8 mouse cellular contexts compared by ENCODE assay signal in genomic region chr3:154597561-154597960, GRCm38 (mm10). TPM values are rescaled to one million over a fixed set of nuclear protein-coding genes. Genes with fewer than 3 reads are reported as not detected.
DNase-seq lines count a peak whose midpoint lies in the region; ATAC-seq and TF ChIP-seq lines count a peak whose summit lies in the region.

No protein-coding gene starts in this region.

- no peaks in the 10 kb centered on the region for H3K27me3 ChIP-seq in lung, embryonic 14.5 days (ENCODE audit: insufficient read depth, low read length)

- 25% methylated on average over 7 of the region's 7 CpGs for WGBS in lung, embryonic 14.5 days
- WGBS in macrophage (ENCODE audit: missing documents), result 63% methylated on average over 7 of the region's 7 CpGs

- H3K79me2 ChIP-seq in macrophage (ENCODE audit: inconsistent target), result no peaks in the 10 kb centered on the region

- ATAC-seq in lung, embryonic 14.5 days (ENCODE audit: insufficient read depth), result peak; percentile 7; the same call in 1 of the 2 replicates

- DNase-seq in lung, embryonic 14.5 days, result peak; percentile 18
- no peak for DNase-seq in lung, adult 18-20 months
- peak; percentile 18 for DNase-seq in embryo, embryonic 11 days
- DNase-seq in kidney, adult 11 months, result peak; percentile 81
- DNase-seq in spleen, postnatal 4 days (ENCODE audit: low spot score in 2 of 2), result no peak
- no peak for DNase-seq in gastrocnemius, adult 8-10 months (ENCODE audit: low spot score in 2 of 2)
- no peak for DNase-seq in retina, postnatal 1 day

- H3K36me3 ChIP-seq in lung, embryonic 14.5 days (ENCODE audit: insufficient read depth), result peaks cover 20% of the 10 kb centered on the region
- H3K36me3 ChIP-seq in macrophage (ENCODE audit: inconsistent target), result no peaks in the 10 kb centered on the region

- peak overlapping the region; percentile 84 for H3K4me3 ChIP-seq in lung, embryonic 14.5 days (ENCODE audit: low read depth, low read length)
- peak overlapping the region; percentile 80 for H3K4me3 ChIP-seq in macrophage (ENCODE audit: inconsistent target)

- H3K9me3 ChIP-seq in lung, embryonic 14.5 days (ENCODE audit: low read depth, low read length), result no peaks in the 10 kb centered on the region

- H3K4me2 ChIP-seq in lung, embryonic 14.5 days, result peak overlapping the region; percentile 75

- no peaks in the 10 kb centered on the region for H3K4me1 ChIP-seq in lung, embryonic 14.5 days (ENCODE audit: insufficient read depth)

- H3K27ac ChIP-seq in lung, embryonic 14.5 days (ENCODE audit: low read depth), result peak overlapping the region; percentile 98
- peak overlapping the region; percentile 54; the same call in 1 of the 2 replicates for H3K27ac ChIP-seq in macrophage

- no peak for TF ChIP-seq CTCF in lung, embryonic 14.5 days (IDR thresholded peaks at IDR 0.05; ENCODE audit: low read depth)

- H3K9ac ChIP-seq in lung, embryonic 14.5 days, result peak overlapping the region; percentile 87

RNA-seq across cellular contexts. Expression of gene Tyw3, which starts 0.7 kb away (rescaled TPM):
- polyA plus RNA-seq in lung, embryonic 14.5 days (2014; fragmentation: Nextera tagmentation; extraction: Ambion mirVana), result 15.9 and 17.9 TPM in 2 replicates
- 10 to 100 TPM in 3 of 26 experiments, 1 to 10 TPM in 21, under 1 TPM in 2; 0.85 to 13.6 (median 5.7) TPM for total RNA-seq in macrophage (2018; cell fraction: chromatin; rRNA removed)
- total RNA-seq in macrophage (2018; cell fraction: cytosol; rRNA removed), result 1 to 10 TPM in 23 of 26 experiments, under 1 TPM in 3; 0.37 to 4.4 (median 2.1) TPM
- 10 to 100 TPM in 1 of 26 experiments, 1 to 10 TPM in 24, under 1 TPM in 1; 0.82 to 12.8 (median 3.1) TPM for total RNA-seq in macrophage (2018; cell fraction: nucleus; rRNA removed)
- polyA plus RNA-seq in macrophage (2018), result 2.3 to 3.1 TPM (median 2.5 TPM) in 3 replicates
- total RNA-seq in gastrocnemius, adult 8-10 months (2022), result 1 to 10 TPM; 2.0 to 4.2 (median 2.6) TPM

RNA-seq across cellular contexts. Expression of gene Cryz, which starts 1.1 kb away (rescaled TPM):
- polyA plus RNA-seq in lung, embryonic 14.5 days (2014; fragmentation: Nextera tagmentation; extraction: Ambion mirVana), result 19.4 and 19.6 TPM in 2 replicates
- total RNA-seq in macrophage (2018; cell fraction: chromatin; rRNA removed), result 1 to 10 TPM in 17 of 26 experiments, under 1 TPM in 6, not detected in 3; 0.12 to 9.1 (median 2.8) TPM
- total RNA-seq in macrophage (2018; cell fraction: cytosol; rRNA removed), result 1 to 10 TPM; 4.8 to 8.0 (median 5.9) TPM
- 1 to 10 TPM in 25 of 26 experiments, under 1 TPM in 1; 0.96 to 8.7 (median 2.8) TPM for total RNA-seq in macrophage (2018; cell fraction: nucleus; rRNA removed)
- polyA plus RNA-seq in macrophage (2018), result 4.9 to 7.0 TPM (median 5.7 TPM) in 3 replicates
- 10 to 100 TPM; 12.6 to 14.9 (median 14.3) TPM for total RNA-seq in gastrocnemius, adult 8-10 months (2022)

Comparison
In these comparisons a context has a peak if more than half of its experiments do, and no peak if none do; other contexts are left out.
1. DNase-seq: peak in lung, embryonic 14.5 days (single experiment), embryo, embryonic 11 days (single experiment) and kidney, adult 11 months (single experiment); none in lung, adult 18-20 months (0 of 2), spleen, postnatal 4 days (0 of 2), gastrocnemius, adult 8-10 months (0 of 2) and retina, postnatal 1 day (single experiment).